Mouse (Mus musculus) liver, adult 2 months (tissue): ENCODE data around the gene Fgd5.

Source experiments
- CTCF ChIP-seq: fragments of 200-500 bp; IDR thresholded peaks from 2 replicates; pipeline ENCODE4 v1.5.1; 2011; ENCODE audit warnings: low read depth, low read length, control low read depth
- POLR2A ChIP-seq: fragments of 200-500 bp; IDR thresholded peaks from 2 replicates; pipeline ENCODE4 v1.6.1; 2011; ENCODE audit warnings: low read length, control low read depth; ENCODE audit not compliant: insufficient read depth; ENCODE audit errors: extremely low read depth

DNA sequence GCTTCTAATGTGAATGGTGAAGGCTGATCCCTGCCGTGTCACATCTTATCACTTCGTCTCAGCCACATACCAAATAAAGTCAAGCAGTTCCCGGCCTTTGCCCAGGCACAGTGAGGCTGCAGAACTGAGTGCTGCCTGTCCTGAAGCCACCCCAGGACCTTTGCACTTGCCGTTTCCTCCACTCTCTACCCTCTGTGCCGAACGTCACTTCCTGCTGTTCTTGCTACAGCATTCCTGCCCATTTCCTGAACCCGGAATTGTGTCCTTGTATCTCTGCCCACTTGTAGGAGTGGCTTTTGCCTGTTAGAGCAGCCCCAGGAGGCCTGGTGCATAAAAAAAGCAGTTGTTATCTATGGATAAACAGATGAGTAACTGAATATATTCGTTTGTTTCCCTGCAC is 52.0 kb downstream of the Fgd5 start:
- TF ChIP-seq POLR2A: no peak
- no peak for TF ChIP-seq CTCF
